Mouse (Mus musculus) thymus, adult 2 months (tissue): ENCODE results near the gene Irf2bpl.

Experiments used
- CTCF ChIP-seq: fragments of 200-500 bp; IDR thresholded peaks from 2 replicates; pipeline ENCODE4 v1.5.1; 2012; ENCODE audit warnings: mild to moderate bottlenecking, control low read depth, low read length, moderate library complexity, borderline replicate concordance; ENCODE audit not compliant: control insufficient read depth, poor library complexity, insufficient read depth; ENCODE audit errors: extremely low read depth
- POLR2A ChIP-seq: fragments of 200-500 bp; IDR thresholded peaks from 2 replicates; pipeline ENCODE4 v1.6.1; 2012; ENCODE audit warnings: mild to moderate bottlenecking, low read length, control low read depth, moderate library complexity; ENCODE audit not compliant: control insufficient read depth, poor library complexity, insufficient read depth; ENCODE audit errors: extremely low read depth

GRCm38 (mm10) chr12:86914351-86914750 is 29.8 kb upstream of the Irf2bpl start:
- TF ChIP-seq POLR2A (no peak), CTCF (no peak)
